Mouse (Mus musculus): ENCODE measurements at regions not wholly inside any gene's neighbourhood (a gene's known extent, or its start where the extent isn't known, plus 50 kb on each side); places are given as distances from the start of the nearest gene placed in this dataset.

DNA sequence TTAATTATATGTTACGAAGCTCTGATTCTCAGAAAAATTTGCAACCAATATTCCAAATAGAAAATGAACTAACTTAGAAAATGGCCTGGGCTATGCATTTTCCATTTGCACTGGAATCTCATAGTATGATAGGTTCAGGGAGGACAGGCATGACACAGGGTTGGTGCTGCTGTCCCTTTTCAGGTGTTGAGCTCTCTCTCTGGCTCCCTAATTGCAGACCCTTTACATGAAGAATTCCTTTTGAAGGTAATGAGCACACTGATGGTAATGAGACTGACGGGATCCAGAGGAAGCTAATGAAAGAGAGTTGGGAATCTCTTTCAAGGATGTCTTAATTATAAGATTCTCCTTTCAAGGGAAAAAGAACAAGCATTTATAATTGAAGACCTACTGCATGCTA is 87.6 kb downstream of the Serpinb8 start:
- peaks cover 5% of the 10 kb centered on the region for H3K27me3 ChIP-seq
- TF ChIP-seq CTCF (IDR thresholded peaks at IDR 0.05) = no peak
- CTCF ChIA-PET = interaction anchor here (0.9 to 1.5 kb wide), 2 partner anchors 10 to 14 kb away, joined by 5 read pairs; no protein-coding TSS in a partner anchor
- no peak for ATAC-seq
- POLR2A ChIA-PET = no interaction called here
- DNase-seq (ENCODE audit: low read depth, low spot score) = no peak
- in situ Hi-C loops (cut with MboI; ENCODE audit: low pct_unique_long_range_greater_than_20kb) = no loop called here

DNA sequence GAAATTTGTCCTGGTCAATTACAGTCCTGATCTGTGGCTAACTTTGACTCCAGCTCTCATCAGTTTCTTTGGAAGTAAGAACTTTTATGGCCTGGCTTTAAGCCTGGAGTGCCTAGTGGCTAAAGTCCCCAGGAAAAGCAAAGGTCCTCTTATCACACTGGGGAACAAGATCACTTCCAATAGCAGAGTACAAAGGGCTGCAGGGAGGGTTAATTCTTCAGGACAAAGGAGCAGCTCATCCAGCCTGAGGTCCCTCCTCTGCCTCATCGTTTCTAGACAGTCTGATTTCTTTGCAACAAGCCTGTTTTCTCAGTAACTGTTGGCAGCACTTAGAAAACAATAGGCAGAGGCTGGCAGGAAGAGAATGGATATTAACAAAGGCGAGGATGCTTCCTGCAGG is 107.1 kb downstream of the Serpinb8 start:
- CTCF ChIA-PET = interaction anchor here (1.0 kb wide), 1 partner anchor 14 kb away, joined by 3 read pairs; no protein-coding TSS in a partner anchor
- in situ Hi-C loops (cut with MboI; ENCODE audit: low pct_unique_long_range_greater_than_20kb) = no loop called here
- no peaks in the 10 kb centered on the region for H3K27me3 ChIP-seq
- DNase-seq (ENCODE audit: low read depth, low spot score) (no peak), ATAC-seq (no peak)
- TF ChIP-seq CTCF (IDR thresholded peaks at IDR 0.05) = no peak
- POLR2A ChIA-PET = no interaction called here

DNA sequence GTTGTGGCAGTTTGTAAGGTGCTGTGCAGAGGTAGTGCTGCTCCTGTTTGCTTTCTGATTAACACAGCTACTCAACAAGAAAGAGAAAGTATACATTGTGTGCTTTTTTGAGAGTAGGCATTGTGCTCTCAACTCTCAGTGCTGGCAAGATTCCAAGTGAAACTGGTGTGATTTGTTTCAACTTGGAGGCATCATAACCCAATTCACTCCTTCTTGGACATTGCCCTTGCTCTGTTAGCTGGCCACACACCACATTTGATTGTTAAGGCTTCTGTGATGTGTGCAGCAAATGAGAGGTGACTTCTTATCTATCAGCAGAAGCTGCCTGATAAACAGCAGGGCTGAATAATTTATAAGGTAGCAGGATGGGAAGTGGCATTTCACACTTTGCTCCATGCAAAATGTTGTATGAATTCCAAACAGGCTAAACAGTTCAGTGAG is 116.3 kb downstream of the Serpinb8 start:
- in situ Hi-C loops (cut with MboI; ENCODE audit: low pct_unique_long_range_greater_than_20kb) = no loop called here
- ATAC-seq = no peak

DNA sequence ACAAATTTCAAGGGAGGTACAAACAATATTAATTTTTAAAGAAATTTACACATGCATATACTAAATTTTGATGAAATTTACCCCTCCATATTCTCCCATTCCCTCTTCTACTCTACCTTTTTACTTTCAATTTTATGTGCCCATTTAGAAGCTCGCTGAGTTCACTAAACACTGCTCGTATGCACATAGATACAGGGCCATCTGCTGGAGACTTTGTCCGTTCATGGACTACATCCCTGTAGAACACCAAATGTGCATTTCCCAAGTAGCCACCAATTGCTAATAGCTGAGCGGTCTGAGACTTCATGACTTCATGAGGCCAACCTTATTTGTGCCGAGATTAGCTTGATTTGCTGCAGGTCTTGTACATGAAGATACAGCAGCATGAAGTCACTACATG is 118.8 kb downstream of the Serpinb8 start:
- no peak for ATAC-seq
- no peak for DNase-seq (ENCODE audit: low read depth, low spot score)
- CTCF ChIA-PET = interaction anchor here (0.8 kb wide), 1 partner anchor 12 kb away, joined by 3 read pairs; no protein-coding TSS in a partner anchor
- H3K27me3 ChIP-seq = no peaks in the 10 kb centered on the region
- TF ChIP-seq CTCF (IDR thresholded peaks at IDR 0.05) = no peak
- in situ Hi-C loops (cut with MboI; ENCODE audit: low pct_unique_long_range_greater_than_20kb) = no loop called here
- POLR2A ChIA-PET = no interaction called here

More for the DNA sequence above, 116.3 kb downstream of the Serpinb8 start:
- no peaks in the 10 kb centered on the region for H3K27me3 ChIP-seq
- no peak for TF ChIP-seq CTCF (IDR thresholded peaks at IDR 0.05)
- no peak for DNase-seq (ENCODE audit: low read depth, low spot score)
- POLR2A ChIA-PET = no interaction called here
- CTCF ChIA-PET = no interaction called here

DNA sequence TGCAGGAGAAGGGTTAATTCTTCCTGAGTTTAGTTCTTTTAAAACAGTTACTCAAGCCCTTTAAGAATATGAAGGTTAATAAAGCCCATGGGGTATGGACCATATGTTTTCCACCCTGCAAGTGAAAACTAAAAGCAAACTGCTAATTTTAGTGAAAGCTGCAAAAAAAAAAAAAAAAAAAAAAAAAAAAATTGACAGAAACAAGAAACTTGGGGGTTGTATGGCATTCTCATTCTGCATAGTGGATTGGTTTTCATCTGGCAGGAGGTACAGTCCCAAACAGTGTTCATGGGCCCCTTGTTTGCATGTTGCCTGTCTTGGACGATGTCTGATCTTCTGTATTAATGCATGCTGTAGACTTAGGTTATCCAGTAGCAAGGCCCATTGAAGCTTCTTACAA is 125.1 kb downstream of the Serpinb8 start:
- no peak for DNase-seq (ENCODE audit: low read depth, low spot score)
- in situ Hi-C loops (cut with MboI; ENCODE audit: low pct_unique_long_range_greater_than_20kb) = no loop called here
- ChIA-PET CTCF (interaction anchor here (0.6 to 1.0 kb wide), 2 partner anchors 22 to 23 kb away, joined by 3 to 4 read pairs; no protein-coding TSS in a partner anchor), POLR2A (interaction anchor here (0.6 kb wide), 1 partner anchor 540 kb away, joined by 3 read pairs; no protein-coding TSS in a partner anchor)
- no peak for ATAC-seq
- H3K27me3 ChIP-seq = no peaks in the 10 kb centered on the region
- TF ChIP-seq CTCF (IDR thresholded peaks at IDR 0.05) = no peak

DNA sequence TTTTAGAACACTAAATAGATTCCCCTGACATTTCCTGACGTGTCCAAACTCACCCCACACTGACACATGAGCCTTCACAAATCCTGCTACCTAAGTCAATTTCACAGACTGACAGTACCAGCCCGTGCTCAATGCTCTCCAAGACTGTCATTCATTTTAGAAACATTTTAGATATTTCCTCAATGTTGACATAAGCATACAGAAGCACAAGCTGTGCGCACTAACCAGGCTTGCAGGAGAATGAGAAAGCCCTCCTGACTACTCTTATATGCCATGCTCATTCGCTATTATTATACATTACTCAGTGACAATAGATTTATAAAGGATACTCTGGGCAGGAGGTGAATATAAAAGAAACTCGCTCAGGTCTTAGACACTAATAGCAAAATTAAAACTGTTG is 129.5 kb downstream of the Serpinb8 start:
- ATAC-seq (no peak), DNase-seq (ENCODE audit: low read depth, low spot score) (no peak)
- ChIA-PET CTCF (no interaction called here), POLR2A (no interaction called here)
- in situ Hi-C loops (cut with MboI; ENCODE audit: low pct_unique_long_range_greater_than_20kb) = no loop called here
- no peak for TF ChIP-seq CTCF (IDR thresholded peaks at IDR 0.05)
- H3K27me3 ChIP-seq = no peaks in the 10 kb centered on the region

DNA sequence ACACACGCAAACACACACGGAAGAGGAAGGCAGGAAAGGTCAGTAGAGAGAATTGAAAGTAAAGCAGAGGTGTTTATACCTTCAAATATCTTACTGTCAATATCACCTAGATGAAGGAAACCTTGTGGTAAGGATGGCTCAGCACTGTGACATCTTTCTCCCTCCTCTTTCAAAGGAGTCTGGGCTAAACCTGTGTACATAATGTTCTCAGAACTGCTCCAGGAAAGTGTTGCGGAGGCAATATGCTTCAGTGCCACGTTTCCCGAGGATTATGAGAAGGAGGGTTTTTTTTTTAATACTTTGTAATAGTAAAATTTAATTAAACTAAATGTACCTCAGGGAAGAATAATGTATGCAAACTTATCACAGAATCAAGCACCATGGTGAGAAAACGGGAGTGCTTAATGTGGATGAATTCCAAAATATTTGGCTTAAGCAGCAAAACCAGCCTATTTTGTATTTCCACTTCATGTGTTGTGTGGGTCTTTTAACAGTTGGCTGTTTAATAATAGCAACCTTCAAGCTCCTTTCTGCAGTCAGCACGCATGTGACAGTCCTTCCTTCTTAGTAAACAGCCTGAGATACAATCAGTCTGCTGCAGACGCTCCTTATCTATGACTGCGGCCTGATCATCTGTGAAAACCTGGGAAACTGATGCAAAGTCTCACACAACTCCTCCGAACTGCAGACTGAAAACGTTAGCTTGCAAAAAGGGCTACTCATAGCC is 138.5 kb downstream of the Serpinb8 start:
- in situ Hi-C loops (cut with MboI; ENCODE audit: low pct_unique_long_range_greater_than_20kb) = no loop called here
- TF ChIP-seq CTCF (IDR thresholded peaks at IDR 0.05) = no peak
- ChIA-PET POLR2A (no interaction called here), CTCF (no interaction called here)
- DNase-seq (ENCODE audit: low read depth, low spot score) (no peak), ATAC-seq (no peak)
- no peaks in the 10 kb centered on the region for H3K27me3 ChIP-seq

DNA sequence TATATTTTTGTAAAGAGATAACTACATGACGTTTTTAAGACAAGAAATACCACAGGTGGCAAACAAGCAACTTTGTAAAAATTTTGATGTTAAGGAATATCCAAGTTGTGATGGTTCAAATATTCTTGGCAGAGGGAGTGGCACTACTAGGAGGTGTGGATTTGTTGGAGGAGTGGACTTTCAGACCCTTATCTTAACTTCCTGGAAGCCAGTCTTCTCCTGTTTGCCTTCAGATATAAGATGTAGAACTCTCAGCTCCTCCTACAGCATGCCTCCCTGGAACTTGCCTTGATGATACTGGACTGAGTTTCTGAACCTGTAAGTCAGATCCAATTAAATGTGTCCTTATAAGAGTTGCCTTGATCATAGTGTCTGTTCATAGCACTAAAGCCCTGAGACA is 175.5 kb downstream of the Serpinb8 start:
- POLR2A ChIA-PET = no interaction called here
- peaks cover 4% of the 10 kb centered on the region for H3K27me3 ChIP-seq
- CTCF ChIA-PET = no interaction called here
- no peak for TF ChIP-seq CTCF (IDR thresholded peaks at IDR 0.05)
- in situ Hi-C loops (cut with MboI; ENCODE audit: low pct_unique_long_range_greater_than_20kb) = no loop called here
- ATAC-seq (no peak), DNase-seq (ENCODE audit: low read depth, low spot score) (no peak)

DNA sequence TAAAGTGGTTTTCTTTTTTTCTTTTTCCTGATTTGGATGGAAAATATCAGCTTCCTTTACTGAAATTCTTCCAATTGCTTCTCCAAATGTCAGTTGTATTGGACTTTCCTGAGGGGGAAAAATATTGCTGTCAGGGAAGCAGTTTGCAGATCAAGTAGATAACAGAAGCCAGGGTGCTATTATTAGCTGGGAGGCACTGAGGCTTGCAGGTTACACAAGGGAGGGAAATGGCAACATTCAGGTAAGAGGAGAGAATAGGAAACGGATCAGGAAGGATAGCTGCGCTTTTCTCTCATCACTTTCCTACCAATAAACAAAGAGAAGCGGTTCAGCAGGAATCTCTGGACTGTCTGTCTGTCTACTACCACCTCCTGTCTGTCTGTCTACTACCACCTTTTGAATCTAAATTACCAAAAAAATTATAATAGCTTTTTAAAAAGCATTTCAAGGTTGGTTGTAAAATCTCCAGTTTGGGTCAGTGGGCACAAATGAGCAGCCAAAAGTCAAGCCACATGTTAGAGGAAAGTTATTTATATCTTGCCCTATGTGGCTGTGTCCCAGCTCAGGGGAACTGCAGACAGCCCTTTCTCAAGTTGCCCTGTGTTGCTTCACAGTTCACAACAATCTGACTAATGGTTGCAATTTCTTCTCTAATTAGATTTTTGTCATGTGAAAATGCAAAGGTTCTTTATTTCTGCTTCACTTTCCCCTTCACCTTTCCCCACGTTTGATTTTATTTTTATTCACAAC is 177.6 kb downstream of the Serpinb8 start:
- no peaks in the 10 kb centered on the region for H3K27me3 ChIP-seq
- POLR2A ChIA-PET = no interaction called here

DNA sequence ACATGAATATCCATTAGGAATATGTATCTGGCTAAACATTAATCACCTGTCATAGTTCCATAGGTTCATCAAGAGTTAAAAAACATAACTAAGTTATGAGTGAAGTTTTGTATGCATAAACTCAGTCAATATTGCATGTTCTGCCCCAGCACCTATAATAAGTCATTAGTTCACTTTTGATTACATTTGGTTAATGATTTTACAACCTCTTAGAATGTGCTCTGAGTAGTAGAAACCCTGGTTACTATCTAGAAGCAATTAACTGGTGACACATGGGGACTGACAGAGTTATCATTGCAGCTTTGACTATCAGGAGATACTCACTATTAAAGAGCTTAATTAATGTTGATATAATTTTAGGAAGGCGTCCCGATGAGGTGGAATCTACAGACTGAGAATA is 183.2 kb downstream of the Serpinb8 start:
- no peaks in the 10 kb centered on the region for H3K27me3 ChIP-seq
- TF ChIP-seq CTCF (IDR thresholded peaks at IDR 0.05) = no peak
- DNase-seq (ENCODE audit: low read depth, low spot score) = no peak
- CTCF ChIA-PET = interaction anchor here (1.5 kb wide), 1 partner anchor 24 kb away, joined by 3 read pairs; no protein-coding TSS in a partner anchor
- ATAC-seq = no peak
- POLR2A ChIA-PET = interaction anchor here (0.7 kb wide), 1 partner anchor 149 kb away, joined by 3 read pairs; no protein-coding TSS in a partner anchor
- in situ Hi-C loops (cut with MboI; ENCODE audit: low pct_unique_long_range_greater_than_20kb) = no loop called here

More for the DNA sequence above, 177.6 kb downstream of the Serpinb8 start:
- ATAC-seq (no peak), DNase-seq (ENCODE audit: low read depth, low spot score) (no peak)
- in situ Hi-C loops (cut with MboI; ENCODE audit: low pct_unique_long_range_greater_than_20kb) = no loop called here
- TF ChIP-seq CTCF (IDR thresholded peaks at IDR 0.05) = no peak
- CTCF ChIA-PET = interaction anchor here (0.7 to 1.4 kb wide), 2 partner anchors 35 to 378 kb away, joined by 4 read pairs; no protein-coding TSS in a partner anchor

DNA sequence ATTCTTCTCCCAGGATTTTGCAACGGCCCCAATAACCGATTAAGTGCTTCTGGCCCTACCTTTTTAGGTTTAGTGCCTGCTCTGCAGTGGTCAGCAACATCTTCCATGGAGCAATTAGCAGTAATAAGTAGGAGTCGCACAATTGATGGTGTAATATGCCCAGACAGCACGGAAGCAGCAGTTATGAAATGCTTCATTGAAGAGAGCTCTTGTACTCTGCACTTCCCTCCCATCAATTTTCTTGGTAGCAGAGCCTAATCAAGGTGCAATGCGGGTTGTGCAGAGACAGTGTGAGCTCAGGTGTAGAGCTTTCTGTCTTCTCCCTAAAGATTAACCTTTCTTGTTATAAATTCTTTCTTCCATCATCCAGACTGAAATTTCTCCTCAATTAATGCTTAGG is 193.3 kb downstream of the Serpinb8 start:
- in situ Hi-C loops (cut with MboI; ENCODE audit: low pct_unique_long_range_greater_than_20kb) = no loop called here
- CTCF ChIA-PET = interaction anchor here (0.8 to 1.0 kb wide), 2 partner anchors 13 to 18 kb away, joined by 3 read pairs; no protein-coding TSS in a partner anchor

More for the DNA sequence above, 193.3 kb downstream of the Serpinb8 start:
- DNase-seq (ENCODE audit: low read depth, low spot score) (no peak), ATAC-seq (no peak)
- TF ChIP-seq CTCF (IDR thresholded peaks at IDR 0.05) = no peak
- POLR2A ChIA-PET = interaction anchor here (0.6 kb wide), 1 partner anchor 1222 kb away, joined by 5 read pairs; no protein-coding TSS in a partner anchor
- no peaks in the 10 kb centered on the region for H3K27me3 ChIP-seq

Measured in Patski (cell line).